Mouse (Mus musculus): ENCODE measurements around the gene Gpr153. TPM values are rescaled to one million over a fixed set of nuclear protein-coding genes. Genes with fewer than 3 reads are reported as not detected.

Gene Gpr153
- polyA plus RNA-seq, 1 experiment from 2014 or later = 18.2 TPM

GRCm38 (mm10) chr4:152265791-152266190 lies 8.2 kb upstream of the Gpr153 start:
- no peak overlapping the region for H3K9ac ChIP-seq (ENCODE audit: low read length)

GRCm38 (mm10) chr4:152266236-152266895 lies 7.7 kb upstream of the Gpr153 start:
- H3K27me3 ChIP-seq (ENCODE audit: control insufficient read depth, insufficient read depth, low read length) = no peaks in the 10 kb centered on the region
- ATAC-seq (ENCODE audit: insufficient number of reproducible peaks, insufficient read depth, low FRiP score, low read depth) = no peak
- H3K9ac ChIP-seq (ENCODE audit: low read length) = no peak overlapping the region
- whole genome bisulfite sequencing = 43% methylated on average over 10 of the region's 10 CpGs
- H3K4me2 ChIP-seq (ENCODE audit: low read length) = no peak overlapping the region
- H3K9me3 ChIP-seq (ENCODE audit: control insufficient read depth, low read length) = no peaks in the 10 kb centered on the region
- H3K4me3 ChIP-seq (ENCODE audit: control insufficient read depth in 1 of 2, insufficient read depth in 1 of 2, low read depth in 1 of 2, low read length in 2 of 2) = no peak overlapping the region
- H3K4me1 ChIP-seq (ENCODE audit: control insufficient read depth in 2 of 2, insufficient read depth in 2 of 2, low read length in 2 of 2) = peaks cover 49 to 76% of the 10 kb centered on the region in 2 experiments
- H3K27ac ChIP-seq (replicated peaks in 1 of 2; ENCODE audit: control insufficient read depth in 1 of 2, insufficient read depth in 1 of 2, low read depth in 2 of 2, low read length in 2 of 2) = peak overlapping the region; percentile 28 to 53; a peak in 3 of 4 replicates
- H3K36me3 ChIP-seq (ENCODE audit: control insufficient read depth, insufficient read depth, low read length) = peaks cover 11% of the 10 kb centered on the region; the same call in 1 of the 2 replicates

More at GRCm38 (mm10) chr4:152265791-152266190, 8.2 kb upstream of the Gpr153 start:
- peaks cover 14% of the 10 kb centered on the region; the same call in 1 of the 2 replicates for H3K36me3 ChIP-seq (ENCODE audit: control insufficient read depth, insufficient read depth, low read length)
- no peak for ATAC-seq (ENCODE audit: insufficient number of reproducible peaks, insufficient read depth, low FRiP score, low read depth)
- peak overlapping the region in 1 of 2 experiments; percentile 53; a peak in 2 of 4 replicates for H3K27ac ChIP-seq (replicated peaks in 1 of 2; ENCODE audit: control insufficient read depth in 1 of 2, insufficient read depth in 1 of 2, low read depth in 2 of 2, low read length in 2 of 2)
- peaks cover 49 to 76% of the 10 kb centered on the region in 2 experiments for H3K4me1 ChIP-seq (ENCODE audit: control insufficient read depth in 2 of 2, insufficient read depth in 2 of 2, low read length in 2 of 2)
- H3K4me3 ChIP-seq (ENCODE audit: control insufficient read depth in 1 of 2, insufficient read depth in 1 of 2, low read depth in 1 of 2, low read length in 2 of 2) = no peak overlapping the region
- H3K27me3 ChIP-seq (ENCODE audit: control insufficient read depth, insufficient read depth, low read length) = no peaks in the 10 kb centered on the region
- 58% methylated on average over 5 of the region's 5 CpGs for WGBS
- H3K9me3 ChIP-seq (ENCODE audit: control insufficient read depth, low read length) = no peaks in the 10 kb centered on the region
- H3K4me2 ChIP-seq (ENCODE audit: low read length) = no peak overlapping the region

GRCm38 (mm10) chr4:152267748-152268369 lies 6.2 kb upstream of the Gpr153 start:
- H3K9ac ChIP-seq (ENCODE audit: low read length) = no peak overlapping the region
- H3K4me2 ChIP-seq (ENCODE audit: low read length) = no peak overlapping the region
- H3K36me3 ChIP-seq (ENCODE audit: control insufficient read depth, insufficient read depth, low read length) = peaks cover 13% of the 10 kb centered on the region; the same call in 1 of the 2 replicates
- H3K9me3 ChIP-seq (ENCODE audit: control insufficient read depth, low read length) = no peaks in the 10 kb centered on the region
- no peak overlapping the region for H3K27ac ChIP-seq (replicated peaks in 1 of 2; ENCODE audit: control insufficient read depth in 1 of 2, insufficient read depth in 1 of 2, low read depth in 2 of 2, low read length in 2 of 2)
- 76% methylated on average over 13 of the region's 13 CpGs for WGBS
- H3K4me3 ChIP-seq (ENCODE audit: control insufficient read depth in 1 of 2, insufficient read depth in 1 of 2, low read depth in 1 of 2, low read length in 2 of 2) = no peak overlapping the region
- H3K27me3 ChIP-seq (ENCODE audit: control insufficient read depth, insufficient read depth, low read length) = no peaks in the 10 kb centered on the region
- no peak for ATAC-seq (ENCODE audit: insufficient number of reproducible peaks, insufficient read depth, low FRiP score, low read depth)
- H3K4me1 ChIP-seq (ENCODE audit: control insufficient read depth in 2 of 2, insufficient read depth in 2 of 2, low read length in 2 of 2) = peaks cover 50 to 77% of the 10 kb centered on the region in 2 experiments

- H3K27ac ChIP-seq (replicated peaks in 1 of 2; ENCODE audit: control insufficient read depth in 1 of 2, insufficient read depth in 1 of 2, low read depth in 2 of 2, low read length in 2 of 2) = no peak overlapping the region
- H3K27me3 ChIP-seq (ENCODE audit: control insufficient read depth, insufficient read depth, low read length) = no peaks in the 10 kb centered on the region
- no peak overlapping the region for H3K4me3 ChIP-seq (ENCODE audit: control insufficient read depth in 1 of 2, insufficient read depth in 1 of 2, low read depth in 1 of 2, low read length in 2 of 2)
- peaks cover 39 to 72% of the 10 kb centered on the region in 2 experiments for H3K4me1 ChIP-seq (ENCODE audit: control insufficient read depth in 2 of 2, insufficient read depth in 2 of 2, low read length in 2 of 2)
- no peak overlapping the region for H3K4me2 ChIP-seq (ENCODE audit: low read length)
- 86% methylated on average over 13 of the region's 13 CpGs for WGBS
- no peaks in the 10 kb centered on the region for H3K9me3 ChIP-seq (ENCODE audit: control insufficient read depth, low read length)
- H3K9ac ChIP-seq (ENCODE audit: low read length) = no peak overlapping the region
- H3K36me3 ChIP-seq (ENCODE audit: control insufficient read depth, insufficient read depth, low read length) = peaks cover 13% of the 10 kb centered on the region; the same call in 1 of the 2 replicates
- ATAC-seq (ENCODE audit: insufficient number of reproducible peaks, insufficient read depth, low FRiP score, low read depth) = no peak
Observed at GRCm38 (mm10) chr4:152269967-152270366, 4.1 kb upstream of the Gpr153 start.

GRCm38 (mm10) chr4:152270599-152270998 lies 3.4 kb upstream of the Gpr153 start:
- Histone ChIP-seq H3K9me3 (ENCODE audit: control insufficient read depth, low read length) (no peaks in the 10 kb centered on the region), H3K9ac (ENCODE audit: low read length) (no peak overlapping the region), H3K4me3 (ENCODE audit: control insufficient read depth in 1 of 2, insufficient read depth in 1 of 2, low read depth in 1 of 2, low read length in 2 of 2) (no peak overlapping the region), H3K27ac (replicated peaks in 1 of 2; ENCODE audit: control insufficient read depth in 1 of 2, insufficient read depth in 1 of 2, low read depth in 2 of 2, low read length in 2 of 2) (no peak overlapping the region), H3K4me2 (ENCODE audit: low read length) (no peak overlapping the region), H3K36me3 (ENCODE audit: control insufficient read depth, insufficient read depth, low read length) (peaks cover 13% of the 10 kb centered on the region; the same call in 1 of the 2 replicates), H3K27me3 (ENCODE audit: control insufficient read depth, insufficient read depth, low read length) (no peaks in the 10 kb centered on the region), H3K4me1 (ENCODE audit: control insufficient read depth in 2 of 2, insufficient read depth in 2 of 2, low read length in 2 of 2) (peaks cover 43 to 75% of the 10 kb centered on the region in 2 experiments)
- 54% methylated on average over 9 of the region's 9 CpGs for WGBS
- no peak for ATAC-seq (ENCODE audit: insufficient number of reproducible peaks, insufficient read depth, low FRiP score, low read depth)

DNA sequence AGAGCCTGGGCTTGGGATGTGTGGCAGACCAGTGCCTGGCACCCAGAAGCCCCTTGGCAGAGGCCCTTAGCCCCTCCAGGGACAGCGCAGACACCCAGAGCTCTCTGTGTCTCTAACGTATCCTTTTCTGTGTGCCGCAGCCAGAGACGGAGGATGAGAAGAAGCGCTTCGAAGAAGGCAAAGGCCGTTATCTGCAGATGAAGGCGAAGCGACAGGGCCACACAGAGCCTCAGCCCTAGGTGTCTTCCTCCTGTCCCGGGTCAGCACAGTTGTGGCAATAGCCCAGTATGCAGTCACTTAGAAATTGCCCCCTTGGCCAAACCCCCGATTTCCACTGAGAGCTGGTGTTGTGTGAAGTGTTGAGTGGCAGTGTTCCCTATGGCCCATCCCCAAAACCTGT lies 2.7 kb upstream of the Gpr153 start:
- H3K9ac ChIP-seq (ENCODE audit: low read length) = peak overlapping the region; percentile 49; the same call in 1 of the 2 replicates
- H3K36me3 ChIP-seq (ENCODE audit: control insufficient read depth, insufficient read depth, low read length) = peaks cover 13% of the 10 kb centered on the region; the same call in 1 of the 2 replicates
- H3K4me1 ChIP-seq (ENCODE audit: control insufficient read depth in 2 of 2, insufficient read depth in 2 of 2, low read length in 2 of 2) = peaks cover 39 to 70% of the 10 kb centered on the region in 2 experiments
- ATAC-seq (ENCODE audit: insufficient number of reproducible peaks, insufficient read depth, low FRiP score, low read depth) = no peak
- 88% methylated on average over 11 of the region's 11 CpGs for WGBS
- no peaks in the 10 kb centered on the region for H3K9me3 ChIP-seq (ENCODE audit: control insufficient read depth, low read length)
- H3K4me2 ChIP-seq (ENCODE audit: low read length) = no peak overlapping the region
- no peaks in the 10 kb centered on the region for H3K27me3 ChIP-seq (ENCODE audit: control insufficient read depth, insufficient read depth, low read length)
- H3K27ac ChIP-seq (replicated peaks in 1 of 2; ENCODE audit: control insufficient read depth in 1 of 2, insufficient read depth in 1 of 2, low read depth in 2 of 2, low read length in 2 of 2) = peak overlapping the region in 1 of 2 experiments; percentile 92; a peak in 1 of 4 replicates
- H3K4me3 ChIP-seq (ENCODE audit: control insufficient read depth in 1 of 2, insufficient read depth in 1 of 2, low read depth in 1 of 2, low read length in 2 of 2) = no peak overlapping the region

GRCm38 (mm10) chr4:152272006-152272405 lies 2.0 kb upstream of the Gpr153 start:
- WGBS = 74% methylated on average over 7 of the region's 7 CpGs
- H3K4me1 ChIP-seq (ENCODE audit: control insufficient read depth in 2 of 2, insufficient read depth in 2 of 2, low read length in 2 of 2) = peaks cover 39 to 72% of the 10 kb centered on the region in 2 experiments
- peaks cover 13% of the 10 kb centered on the region; the same call in 1 of the 2 replicates for H3K36me3 ChIP-seq (ENCODE audit: control insufficient read depth, insufficient read depth, low read length)
- peak overlapping the region; percentile 49 for H3K9ac ChIP-seq (ENCODE audit: low read length)
- H3K27ac ChIP-seq (replicated peaks in 1 of 2; ENCODE audit: control insufficient read depth in 1 of 2, insufficient read depth in 1 of 2, low read depth in 2 of 2, low read length in 2 of 2) = peak overlapping the region in 1 of 2 experiments; percentile 92; a peak in 2 of 4 replicates
- no peak overlapping the region for H3K4me3 ChIP-seq (ENCODE audit: control insufficient read depth in 1 of 2, insufficient read depth in 1 of 2, low read depth in 1 of 2, low read length in 2 of 2)
- H3K9me3 ChIP-seq (ENCODE audit: control insufficient read depth, low read length) = no peaks in the 10 kb centered on the region
- ATAC-seq (ENCODE audit: insufficient number of reproducible peaks, insufficient read depth, low FRiP score, low read depth) = no peak
- no peaks in the 10 kb centered on the region for H3K27me3 ChIP-seq (ENCODE audit: control insufficient read depth, insufficient read depth, low read length)
- H3K4me2 ChIP-seq (ENCODE audit: low read length) = no peak overlapping the region

Measured in heart, embryonic 14.5 days (tissue).